Mouse (Mus musculus): ENCODE results near the gene Fcho1. TPM values are rescaled to one million over a fixed set of nuclear protein-coding genes. Genes with fewer than 3 reads are reported as not detected.

The Fcho1 gene
- total RNA-seq, 1 experiment = 21.9 TPM

GRCm38 (mm10) chr8:71675456-71676019, 50.0 kb downstream of the Fcho1 start:
- Histone ChIP-seq H3K36me3 (ENCODE audit: control insufficient read depth, insufficient read depth, low read length, poor library complexity, severe bottlenecking) (peaks cover under 1% of the 10 kb centered on the region; the same call in 1 of the 2 replicates), H3K9ac (ENCODE audit: insufficient read depth, low read depth, low read length, poor library complexity, severe bottlenecking) (peak overlapping the region; percentile 79; the same call in 1 of the 2 replicates), H3K9me3 (ENCODE audit: control insufficient read depth, insufficient read depth, low read depth, low read length) (no peaks in the 10 kb centered on the region), H3K4me3 (ENCODE audit: insufficient read depth in 1 of 2, low read depth in 1 of 2, low read length in 2 of 2, poor library complexity in 1 of 2, severe bottlenecking in 1 of 2) (peak overlapping the region; percentile 84), H3K27ac (ENCODE audit: insufficient read depth, low read depth, low read length, poor library complexity, severe bottlenecking) (peak overlapping the region; percentile 81; the same call in 1 of the 2 replicates), H3K4me1 (ENCODE audit: control insufficient read depth in 2 of 2, insufficient read depth in 2 of 2, low read length in 2 of 2, poor library complexity in 1 of 2) (peaks cover 4 to 25% of the 10 kb centered on the region in 2 experiments; a peak in 2 of 4 replicates)
- no peak for DNase-seq (ENCODE audit: low read depth, low spot score)
- TF ChIP-seq ZNF384 (IDR thresholded peaks at IDR 0.05; ENCODE audit: low read depth, low read length) = no peak
- TF ChIP-seq HCFC1 (IDR thresholded peaks at IDR 0.05; ENCODE audit: borderline replicate concordance, insufficient read depth, low read length) = no peak
- TF ChIP-seq MAFK (IDR thresholded peaks at IDR 0.05; ENCODE audit: insufficient read depth, low read depth, low read length) = no peak
- TF ChIP-seq ZC3H11A (IDR thresholded peaks at IDR 0.05; ENCODE audit: borderline replicate concordance, low read depth, low read length) = no peak
- no peak for TF ChIP-seq CHD2 (IDR thresholded peaks at IDR 0.05; ENCODE audit: low read depth, low read length)
- in situ Hi-C loops (cut with MboI; ENCODE audit: low sequenced_read_pairs in 2 of 2, unreplicated experiment in 2 of 2) = no loop called here

- DNase-seq (ENCODE audit: low read depth, low spot score) = no peak
- Histone ChIP-seq H3K9ac (ENCODE audit: insufficient read depth, low read depth, low read length, poor library complexity, severe bottlenecking) (no peak overlapping the region), H3K4me1 (ENCODE audit: control insufficient read depth in 2 of 2, insufficient read depth in 2 of 2, low read length in 2 of 2, poor library complexity in 1 of 2) (peaks cover 4 to 29% of the 10 kb centered on the region in 2 experiments; a peak in 2 of 4 replicates), H3K9me3 (ENCODE audit: control insufficient read depth, insufficient read depth, low read depth, low read length) (no peaks in the 10 kb centered on the region), H3K27ac (ENCODE audit: insufficient read depth, low read depth, low read length, poor library complexity, severe bottlenecking) (no peak overlapping the region), H3K4me3 (ENCODE audit: insufficient read depth in 1 of 2, low read depth in 1 of 2, low read length in 2 of 2, poor library complexity in 1 of 2, severe bottlenecking in 1 of 2) (no peak overlapping the region), H3K36me3 (ENCODE audit: control insufficient read depth, insufficient read depth, low read length, poor library complexity, severe bottlenecking) (no peaks in the 10 kb centered on the region)
- no peak for TF ChIP-seq MAFK (IDR thresholded peaks at IDR 0.05; ENCODE audit: insufficient read depth, low read depth, low read length)
- peak; percentile 61 for TF ChIP-seq CHD2 (IDR thresholded peaks at IDR 0.05; ENCODE audit: low read depth, low read length)
- in situ Hi-C loops (cut with MboI; ENCODE audit: low sequenced_read_pairs in 2 of 2, unreplicated experiment in 2 of 2) = no loop called here
Measured at GRCm38 (mm10) chr8:71674071-71674470, 51.4 kb downstream of the Fcho1 start.

- in situ Hi-C loops (cut with MboI; ENCODE audit: low sequenced_read_pairs in 2 of 2, unreplicated experiment in 2 of 2) = no loop called here
- Histone ChIP-seq H3K9ac (ENCODE audit: insufficient read depth, low read depth, low read length, poor library complexity, severe bottlenecking) (no peak overlapping the region), H3K4me1 (ENCODE audit: control insufficient read depth in 2 of 2, insufficient read depth in 2 of 2, low read length in 2 of 2, poor library complexity in 1 of 2) (peaks cover 4 to 39% of the 10 kb centered on the region in 2 experiments; a peak in 3 of 4 replicates), H3K4me3 (ENCODE audit: insufficient read depth in 1 of 2, low read depth in 1 of 2, low read length in 2 of 2, poor library complexity in 1 of 2, severe bottlenecking in 1 of 2) (no peak overlapping the region; a peak in 1 of 4 replicates), H3K36me3 (ENCODE audit: control insufficient read depth, insufficient read depth, low read length, poor library complexity, severe bottlenecking) (no peaks in the 10 kb centered on the region), H3K27ac (ENCODE audit: insufficient read depth, low read depth, low read length, poor library complexity, severe bottlenecking) (no peak overlapping the region; the same call in 1 of the 2 replicates), H3K9me3 (ENCODE audit: control insufficient read depth, insufficient read depth, low read depth, low read length) (no peaks in the 10 kb centered on the region)
- no peak for TF ChIP-seq HCFC1 (IDR thresholded peaks at IDR 0.05; ENCODE audit: borderline replicate concordance, insufficient read depth, low read length)
- TF ChIP-seq CHD2 (IDR thresholded peaks at IDR 0.05; ENCODE audit: low read depth, low read length) = no peak
- no peak for TF ChIP-seq MAFK (IDR thresholded peaks at IDR 0.05; ENCODE audit: insufficient read depth, low read depth, low read length)
- TF ChIP-seq ZNF384 (IDR thresholded peaks at IDR 0.05; ENCODE audit: low read depth, low read length) = no peak
- TF ChIP-seq ZC3H11A (IDR thresholded peaks at IDR 0.05; ENCODE audit: borderline replicate concordance, low read depth, low read length) = no peak
- DNase-seq (ENCODE audit: low read depth, low spot score) = no peak
Measured at GRCm38 (mm10) chr8:71672168-71672735, 53.3 kb downstream of the Fcho1 start.

GRCm38 (mm10) chr8:71671549-71671965, 54.0 kb downstream of the Fcho1 start, which contains the start of gene Unc13a:
Gene Unc13a, minus strand, starts transcription at chr8:71671757.
- in situ Hi-C loops (cut with MboI; ENCODE audit: low sequenced_read_pairs in 2 of 2, unreplicated experiment in 2 of 2) = no loop called here
- Histone ChIP-seq H3K4me3 (ENCODE audit: insufficient read depth in 1 of 2, low read depth in 1 of 2, low read length in 2 of 2, poor library complexity in 1 of 2, severe bottlenecking in 1 of 2) (peak within 1 kb of the TSS; percentile 84 to 89), H3K9ac (ENCODE audit: insufficient read depth, low read depth, low read length, poor library complexity, severe bottlenecking) (peak within 1 kb of the TSS; percentile 78), H3K36me3 (ENCODE audit: control insufficient read depth, insufficient read depth, low read length, poor library complexity, severe bottlenecking) (no peaks in the 10 kb centered on the region), H3K4me1 (ENCODE audit: control insufficient read depth in 2 of 2, insufficient read depth in 2 of 2, low read length in 2 of 2, poor library complexity in 1 of 2) (peaks cover 2 to 45% of the 10 kb centered on the region in 2 experiments; a peak in 3 of 4 replicates), H3K27ac (ENCODE audit: insufficient read depth, low read depth, low read length, poor library complexity, severe bottlenecking) (peak within 1 kb of the TSS; percentile 84), H3K9me3 (ENCODE audit: control insufficient read depth, insufficient read depth, low read depth, low read length) (no peaks in the 10 kb centered on the region)
- DNase-seq (ENCODE audit: low read depth, low spot score) = no peak
- TF ChIP-seq ZC3H11A (IDR thresholded peaks at IDR 0.05; ENCODE audit: borderline replicate concordance, low read depth, low read length) (no peak), CHD2 (IDR thresholded peaks at IDR 0.05; ENCODE audit: low read depth, low read length) (no peak), ZNF384 (IDR thresholded peaks at IDR 0.05; ENCODE audit: low read depth, low read length) (no peak), MAFK (IDR thresholded peaks at IDR 0.05; ENCODE audit: insufficient read depth, low read depth, low read length) (no peak)

All from ES-E14 (cell line).